Mouse (Mus musculus): ENCODE results near the gene Ntn5. TPM values are rescaled to one million over a fixed set of nuclear protein-coding genes. Genes with fewer than 3 reads are reported as not detected.

The Ntn5 gene
- under 1 TPM; 0.52 to 0.69 TPM for total RNA-seq (2021)
- long read RNA-seq, experiment 1: 0 reads
- long read RNA-seq, experiment 2, partial matches to known transcripts: 0 of 2 reads
- long read RNA-seq, experiment 2, other reads (novel, unspliced or antisense): 1 of 2 reads

DNA sequence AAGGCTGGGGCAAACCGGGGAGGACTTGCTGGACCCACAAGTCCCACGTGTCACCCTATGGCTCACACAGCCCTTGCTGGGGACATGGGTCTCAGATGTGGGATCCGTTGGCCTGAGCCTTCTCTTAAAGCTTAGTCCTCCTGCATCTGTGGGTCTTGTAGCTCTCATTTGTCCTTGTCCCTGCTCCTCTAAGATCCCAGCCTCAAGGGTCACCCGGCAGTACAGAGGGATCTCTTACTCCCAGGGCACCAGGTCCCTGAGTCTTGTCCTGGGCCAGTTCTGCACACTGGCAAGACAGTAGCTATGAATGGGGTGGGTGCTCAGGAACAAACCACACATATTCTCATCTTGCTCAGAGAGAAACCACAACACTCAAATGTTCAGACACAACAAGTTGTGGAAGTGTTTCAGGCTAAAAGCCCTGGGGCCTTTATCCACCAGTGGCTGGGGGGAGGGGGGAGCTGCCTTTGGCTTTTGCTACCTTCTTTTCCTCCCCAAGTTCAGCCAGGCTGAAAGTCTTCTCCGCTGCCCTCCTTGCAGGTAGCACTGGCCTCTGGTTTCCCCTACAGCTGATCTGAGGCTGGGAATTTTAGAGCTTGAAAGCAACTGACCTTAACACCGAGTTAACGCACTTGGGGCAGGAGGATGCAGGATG is at the start of gene Ntn5:
Ntn5 (plus strand) TSS at position 627 of the 655 bp plus-strand sequence.
- intact Hi-C loops (cut with DNase I): loop anchor here (2.0 kb wide), 1 partner anchor 37 kb away; no protein-coding TSS in a partner anchor
- DNase-seq: no peak

DNA sequence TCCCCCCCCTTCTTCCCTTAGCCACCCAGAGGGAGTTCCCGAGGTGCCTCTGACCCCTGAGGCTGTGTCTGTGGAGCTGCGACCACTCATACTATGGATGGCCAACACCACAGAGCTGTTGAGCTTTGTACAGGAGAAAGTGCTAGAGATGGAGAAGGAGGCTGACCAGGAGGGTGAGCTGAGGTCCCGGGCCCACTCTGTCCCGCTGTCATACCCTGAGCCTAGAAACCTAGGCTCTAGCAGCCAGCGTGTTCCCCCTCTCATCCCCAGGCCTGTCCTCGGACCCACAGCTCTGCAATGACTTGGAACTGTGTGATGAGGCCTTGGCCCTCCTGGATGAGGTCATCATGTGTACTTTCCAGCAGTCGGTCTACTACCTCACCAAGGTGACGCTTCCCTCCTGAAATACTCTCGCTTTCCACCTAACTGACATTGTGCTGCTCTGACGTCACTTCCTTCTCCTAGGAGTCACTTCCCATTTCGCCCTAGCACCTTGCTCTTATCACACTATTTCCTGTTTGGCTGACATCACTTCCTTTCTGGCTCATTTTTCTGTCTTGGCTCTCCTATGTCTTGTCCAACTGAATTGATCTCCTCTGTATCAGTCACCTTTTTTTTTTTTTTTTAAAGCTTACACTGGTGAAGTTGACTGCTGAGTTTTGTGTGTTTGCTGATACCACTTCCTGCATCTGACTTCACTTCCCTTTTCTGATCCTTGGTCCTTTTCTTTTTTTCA is 48.7 kb upstream of the Ntn5 start:
- no peak for DNase-seq
- intact Hi-C loops (cut with DNase I): no loop called here

DNA sequence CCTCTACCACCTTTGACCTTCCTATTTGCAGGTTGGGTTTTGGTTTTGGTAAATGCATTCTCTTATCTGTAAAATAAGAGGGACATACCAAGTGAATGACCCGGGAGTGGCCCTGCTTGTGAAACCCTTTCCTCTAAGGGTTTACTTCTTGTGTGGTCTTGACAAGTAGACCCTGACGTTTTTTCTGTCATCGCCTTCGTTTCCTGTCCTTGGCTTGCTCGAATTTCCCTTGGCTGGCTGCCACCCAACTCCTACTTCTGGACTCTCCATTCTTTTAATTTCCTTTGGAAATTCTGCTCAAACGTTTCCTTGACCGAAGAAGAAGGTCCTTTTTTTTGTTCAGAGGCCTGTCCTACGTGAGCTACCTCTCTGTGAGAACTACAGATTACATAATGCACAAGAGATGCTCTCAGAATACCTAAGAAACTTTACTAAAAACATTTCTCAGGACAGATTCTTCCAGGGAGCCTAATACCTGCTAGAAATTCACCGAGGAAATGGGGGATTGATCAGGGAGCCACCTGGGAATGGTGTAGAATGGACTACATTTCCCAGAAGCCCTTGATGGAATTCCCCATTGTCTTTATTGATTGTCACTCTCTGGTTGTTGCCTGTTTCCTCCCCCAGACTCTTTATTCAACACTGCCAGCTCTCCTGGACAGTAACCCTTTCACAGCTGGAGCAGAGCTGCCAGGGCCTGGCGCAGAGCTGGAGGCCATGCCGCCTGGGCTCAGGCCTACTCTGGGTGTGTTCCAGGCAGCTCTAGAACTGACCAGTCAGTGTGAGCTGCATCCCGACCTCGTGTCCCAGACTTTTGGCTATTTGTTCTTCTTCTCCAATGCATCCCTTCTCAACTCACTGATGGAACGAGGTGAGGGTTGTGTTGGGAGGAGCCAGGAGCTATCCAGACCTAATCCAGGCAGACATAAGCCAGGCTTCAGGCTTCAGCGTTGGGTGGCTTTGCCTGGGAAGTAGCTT is 47.8 kb upstream of the Ntn5 start:
- no peak for DNase-seq

DNA sequence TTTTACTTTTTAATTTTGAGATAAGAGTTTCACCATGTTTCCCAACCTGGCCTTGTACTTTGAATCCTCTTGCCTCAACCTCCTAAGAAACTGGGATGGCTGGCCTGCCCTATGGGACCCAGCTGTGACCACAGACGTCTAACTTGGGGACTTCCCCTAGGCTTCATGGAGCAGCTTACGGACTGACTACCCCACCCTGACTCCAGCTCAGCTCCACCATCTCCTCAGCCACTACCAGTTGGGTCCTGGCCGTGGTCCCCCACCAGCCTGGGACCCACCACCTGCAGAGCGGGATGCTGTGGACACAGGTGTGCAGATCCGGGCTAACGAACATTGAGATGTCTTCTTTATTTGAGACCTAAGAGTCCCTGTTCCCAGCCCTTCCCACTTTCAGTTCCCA is 46.1 kb upstream of the Ntn5 start:
- no peak for DNase-seq
- intact Hi-C loops (cut with DNase I): no loop called here

More for the DNA sequence above, 47.8 kb upstream of the Ntn5 start:
- intact Hi-C loops (cut with DNase I): no loop called here

DNA sequence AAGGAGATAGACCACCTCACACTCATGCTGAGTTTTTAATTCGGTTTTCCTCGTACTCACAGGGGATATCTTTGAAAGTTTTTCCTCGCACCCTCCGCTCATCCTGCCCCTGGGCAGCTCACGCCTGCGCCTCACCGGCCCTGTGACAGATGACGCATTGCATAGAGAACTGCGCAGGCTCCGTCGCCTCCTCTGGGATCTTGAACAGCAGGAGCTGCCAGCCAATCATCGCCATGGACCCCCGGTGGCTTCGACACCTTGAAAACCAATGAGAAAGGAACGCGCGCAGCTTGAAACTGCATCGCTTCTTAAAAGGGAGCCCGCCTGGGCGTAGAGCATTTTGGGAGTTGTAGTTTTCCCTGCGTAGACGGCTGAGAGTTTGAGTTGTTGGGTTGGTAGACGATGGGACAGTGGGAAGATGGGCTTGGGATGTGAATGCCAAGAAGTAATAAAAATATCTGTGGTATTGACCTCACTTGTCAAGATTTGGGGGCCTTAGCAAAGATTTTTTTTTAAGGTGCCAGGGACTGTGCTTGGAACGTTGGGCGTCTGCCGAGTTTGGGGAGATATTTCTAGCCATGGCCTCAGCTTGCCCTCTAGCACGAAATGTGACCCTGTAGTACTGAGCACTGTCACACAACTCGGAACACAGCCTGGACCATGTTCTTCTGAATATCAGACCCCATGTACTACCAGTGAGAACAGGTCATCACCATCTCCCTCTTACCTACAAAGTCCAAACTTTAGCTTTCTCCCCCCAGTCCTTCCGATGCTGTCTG is 45.0 kb upstream of the Ntn5 start:
- DNase-seq: peak; percentile 88 to 92
- intact Hi-C loops (cut with DNase I): no loop called here

DNA sequence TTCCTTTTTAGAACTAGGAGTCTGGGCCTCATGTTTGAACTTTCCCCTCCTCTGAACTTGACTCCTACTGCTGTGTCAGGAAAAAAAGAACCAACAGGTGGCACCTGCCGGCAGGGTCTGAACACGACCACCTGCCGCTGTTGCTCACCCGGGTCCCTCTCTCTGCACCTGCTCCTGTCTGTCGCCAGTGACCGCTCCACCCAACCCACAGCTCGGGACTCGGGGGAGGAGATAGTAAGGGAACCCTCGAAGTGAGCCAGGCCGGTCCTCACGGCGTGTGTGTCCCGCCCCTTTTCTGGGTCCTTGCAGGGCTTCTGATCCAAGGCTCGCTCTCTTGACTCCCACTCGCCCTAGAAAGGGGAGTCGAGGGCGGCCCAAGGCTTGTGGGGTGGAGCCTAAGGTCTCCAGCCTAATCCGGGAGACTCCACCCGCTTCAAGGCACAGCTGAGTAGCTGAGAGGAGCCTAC is 44.2 kb upstream of the Ntn5 start, which contains the start of gene Mamstr:
Mamstr (plus strand) TSS at position 417 of the 467 bp plus-strand sequence.
- intact Hi-C loops (cut with DNase I): no loop called here
- peak; percentile 57 to 75 for DNase-seq

DNA sequence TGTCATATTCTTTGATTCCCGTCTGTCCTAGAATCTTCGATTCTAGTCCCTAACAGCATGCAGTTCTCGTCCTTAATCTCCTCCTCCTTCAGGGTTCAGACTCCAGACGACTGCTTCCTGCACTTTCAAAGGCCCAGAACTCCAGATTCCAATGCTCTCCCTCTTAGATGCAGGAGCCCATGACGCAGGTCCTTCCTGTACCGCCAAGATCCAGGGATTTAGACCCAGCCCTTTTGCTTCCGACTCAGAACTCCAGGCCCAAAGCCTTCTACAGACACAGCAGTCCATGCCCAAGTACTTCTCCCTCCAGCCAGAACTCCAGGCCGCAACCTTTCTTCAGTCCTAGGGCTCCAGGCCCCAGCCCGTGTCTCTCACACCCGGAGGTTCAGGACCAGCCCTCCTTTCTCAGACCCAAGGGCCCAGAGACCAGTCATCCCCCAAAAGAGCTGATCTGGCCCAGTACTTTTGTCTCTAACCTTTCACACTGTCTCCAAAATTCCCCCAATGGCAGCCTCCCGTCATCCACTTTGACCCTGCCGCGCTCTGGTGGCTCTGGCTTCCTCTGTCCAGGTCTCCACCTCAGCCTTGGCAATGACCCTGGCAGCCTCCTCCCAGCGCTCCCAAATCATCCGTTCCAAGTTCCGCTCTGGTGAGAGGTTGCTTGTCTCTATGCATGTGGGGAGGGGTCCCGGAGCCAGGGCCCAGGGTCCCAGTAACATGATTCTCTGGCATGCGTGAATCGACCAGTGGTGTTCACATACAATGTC is 43.4 kb upstream of the Ntn5 start:
- intact Hi-C loops (cut with DNase I): no loop called here
- peak in 1 of 2 experiments; percentile 43 for DNase-seq

DNA sequence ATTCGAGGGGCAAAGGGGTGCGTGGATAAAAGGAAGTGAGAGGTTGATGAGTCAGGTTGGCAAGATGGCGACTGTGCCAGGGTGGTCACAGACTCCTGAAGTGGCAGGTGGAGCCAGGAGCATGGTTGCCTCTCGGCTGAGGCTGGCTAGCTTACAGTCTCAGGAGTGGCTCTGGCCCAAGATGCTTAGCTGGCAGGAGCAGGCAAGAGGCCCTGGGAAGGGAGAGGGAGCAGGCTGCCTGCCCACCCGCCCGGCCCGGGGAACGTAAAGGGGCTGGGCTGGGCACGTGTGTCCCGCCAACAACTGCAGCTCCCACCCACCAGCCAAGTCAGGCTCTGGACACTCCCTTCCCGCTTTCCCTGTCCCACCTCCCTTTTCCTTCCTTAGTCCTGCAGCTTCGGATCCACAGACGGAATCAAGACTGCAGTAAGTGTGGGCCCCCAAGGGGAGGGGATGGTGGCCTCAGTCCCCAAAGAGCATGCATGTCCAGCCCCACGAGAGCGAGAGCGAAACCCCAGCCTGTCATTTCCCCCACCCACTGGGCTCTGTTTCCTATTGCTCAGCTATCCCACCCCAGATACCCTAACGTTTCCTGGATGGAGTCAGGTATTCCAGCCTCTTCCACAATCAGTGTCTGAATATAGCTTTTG is 42.3 kb upstream of the Ntn5 start:
- peak; percentile 48 to 60 for DNase-seq
- intact Hi-C loops (cut with DNase I): no loop called here

DNA sequence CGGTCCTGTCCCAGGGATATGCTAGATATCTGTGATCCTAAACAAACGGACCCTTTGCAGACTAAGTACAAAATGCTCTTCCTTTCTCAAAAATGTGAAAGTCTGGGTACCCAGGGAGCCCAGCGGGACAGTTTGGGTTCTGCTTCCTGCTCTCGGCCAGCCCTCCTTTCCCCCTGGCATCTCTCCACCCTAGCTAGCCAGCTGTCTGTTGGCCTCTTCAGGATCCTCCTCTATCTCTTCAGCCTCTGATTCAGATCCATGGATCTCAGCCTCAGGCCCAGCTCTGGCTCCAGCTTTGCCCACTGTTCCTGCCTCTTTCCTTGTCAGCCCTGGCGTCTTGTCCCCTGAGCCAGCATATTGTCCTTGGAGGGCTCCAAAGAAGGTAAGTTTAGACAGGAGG is 41.7 kb upstream of the Ntn5 start:
- no peak for DNase-seq
- intact Hi-C loops (cut with DNase I): no loop called here

DNA sequence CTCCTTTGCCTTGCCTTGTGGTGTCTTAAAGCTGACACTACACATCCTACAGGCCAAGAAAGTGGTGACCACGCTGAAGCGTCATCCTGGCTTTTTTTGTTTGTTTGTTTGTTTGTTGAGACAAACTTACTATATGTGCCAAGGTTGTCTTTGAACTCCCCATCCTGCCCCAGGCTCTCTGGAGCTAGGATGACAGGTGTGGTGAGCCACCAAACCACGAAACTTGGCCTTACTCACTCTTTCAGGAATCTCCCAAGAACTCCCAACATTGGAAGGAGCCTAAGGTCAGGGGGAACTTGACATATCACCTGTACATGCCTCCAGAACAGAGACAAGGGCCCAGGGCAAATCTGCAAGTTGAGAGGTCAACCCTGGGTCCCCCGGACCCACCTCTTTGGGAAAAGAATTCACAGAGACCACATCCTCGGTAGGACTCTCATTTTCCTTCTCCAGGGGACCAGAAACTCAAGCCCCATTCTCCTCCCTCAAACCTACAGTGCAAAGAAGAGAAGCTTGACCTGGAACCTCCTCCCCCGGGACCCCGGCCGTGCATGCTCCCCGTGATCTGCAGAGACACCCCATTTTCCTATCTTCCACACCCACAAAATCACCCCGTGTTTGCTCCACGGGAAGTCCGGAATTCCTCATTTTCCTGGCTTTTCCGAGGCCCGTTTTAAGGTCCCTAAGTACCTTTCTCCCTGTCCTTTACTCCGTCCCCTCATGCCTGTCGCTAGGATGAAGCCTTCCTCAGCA is 41.1 kb upstream of the Ntn5 start:
- intact Hi-C loops (cut with DNase I): no loop called here
- no peak for DNase-seq

DNA sequence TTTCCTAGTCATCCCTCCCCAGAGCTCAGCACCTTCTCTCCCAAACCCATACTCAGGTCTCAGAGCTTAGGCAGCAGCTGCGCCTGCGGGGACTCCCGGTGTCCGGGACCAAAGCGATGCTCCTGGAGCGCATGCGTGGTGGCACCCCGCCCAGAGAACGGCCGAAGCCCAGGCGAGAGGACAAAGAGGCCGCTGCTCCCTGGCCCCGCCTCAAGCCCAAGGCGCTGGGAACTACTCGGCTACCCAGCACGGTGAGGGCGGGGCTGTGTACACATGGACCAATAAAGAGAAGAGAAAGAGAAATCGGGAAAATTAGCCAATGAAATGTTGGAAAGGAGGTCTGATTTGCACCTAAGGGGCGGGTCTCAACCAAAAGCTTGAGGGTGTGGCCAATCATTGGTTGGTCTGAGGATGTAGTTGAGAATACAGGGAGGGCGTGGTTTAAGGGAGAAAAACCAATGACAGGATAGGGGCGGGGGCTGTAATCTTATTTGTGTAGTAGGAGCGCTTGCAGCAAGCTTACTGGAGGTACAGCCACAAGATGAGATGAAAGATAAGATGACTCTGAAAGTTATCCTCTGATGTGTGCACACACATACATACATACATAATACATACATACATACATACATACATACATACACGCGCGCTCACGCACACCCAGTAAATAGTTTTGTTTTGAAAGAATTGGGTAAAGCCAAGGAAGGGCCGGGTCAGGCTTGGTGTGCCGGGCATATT is 40.2 kb upstream of the Ntn5 start:
- peak; percentile 88 to 97 for DNase-seq
- intact Hi-C loops (cut with DNase I): no loop called here

DNA sequence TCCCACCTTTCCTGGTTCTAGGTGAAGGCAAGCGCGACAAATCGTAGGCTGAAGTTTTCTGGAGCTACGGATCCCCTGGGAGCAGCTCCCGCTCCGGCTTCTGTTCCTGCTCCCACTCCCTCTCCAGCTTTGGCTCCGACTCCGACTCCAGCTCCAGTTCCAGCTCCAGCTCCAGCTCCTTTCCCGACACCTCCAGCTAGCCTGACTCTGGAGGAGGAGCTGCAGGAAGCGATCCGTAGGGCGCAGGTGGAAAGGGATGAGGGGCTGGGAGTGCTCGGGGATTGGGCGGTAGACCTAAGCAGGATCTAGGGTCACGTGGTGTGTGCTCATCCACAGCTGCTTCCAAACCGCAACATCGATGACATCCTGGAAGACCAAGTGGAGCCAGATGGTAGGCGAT is 39.6 kb upstream of the Ntn5 start:
- intact Hi-C loops (cut with DNase I): no loop called here
- no peak for DNase-seq

DNA sequence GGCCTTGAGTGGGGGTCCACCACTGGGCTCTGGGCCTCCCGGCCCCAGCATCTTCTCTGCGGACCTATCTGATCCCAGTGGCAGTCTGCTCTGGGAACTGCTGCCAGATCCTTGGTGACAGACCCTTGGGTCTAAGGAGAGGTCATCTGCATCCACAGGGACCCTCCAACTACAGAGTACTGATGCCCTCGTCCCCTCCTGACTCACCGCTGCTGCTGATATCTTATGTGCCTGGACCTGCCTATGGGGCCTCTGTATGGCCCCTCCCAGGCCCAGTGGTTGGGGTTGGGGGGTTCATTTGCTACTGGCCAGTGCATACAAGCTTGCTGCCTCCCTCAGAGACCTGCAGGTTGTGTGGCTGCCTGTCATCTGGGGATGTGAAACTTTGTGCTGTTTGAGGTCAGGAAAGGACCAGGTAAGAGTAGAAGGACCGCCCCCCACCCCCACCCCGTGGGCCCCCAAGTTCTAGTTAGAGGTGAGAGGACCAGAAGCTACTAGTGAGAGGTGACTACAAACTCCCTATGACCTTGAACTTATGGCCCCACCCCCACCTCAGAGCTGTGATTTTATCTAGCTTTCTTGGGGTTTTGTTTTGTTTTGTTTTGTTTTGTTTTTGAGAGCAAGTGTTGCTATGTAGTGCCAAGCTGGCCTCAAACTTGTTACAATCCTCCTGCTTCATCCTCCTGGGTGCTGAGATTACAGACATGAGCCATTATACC is 38.8 kb upstream of the Ntn5 start:
- DNase-seq: no peak
- intact Hi-C loops (cut with DNase I): no loop called here

DNA sequence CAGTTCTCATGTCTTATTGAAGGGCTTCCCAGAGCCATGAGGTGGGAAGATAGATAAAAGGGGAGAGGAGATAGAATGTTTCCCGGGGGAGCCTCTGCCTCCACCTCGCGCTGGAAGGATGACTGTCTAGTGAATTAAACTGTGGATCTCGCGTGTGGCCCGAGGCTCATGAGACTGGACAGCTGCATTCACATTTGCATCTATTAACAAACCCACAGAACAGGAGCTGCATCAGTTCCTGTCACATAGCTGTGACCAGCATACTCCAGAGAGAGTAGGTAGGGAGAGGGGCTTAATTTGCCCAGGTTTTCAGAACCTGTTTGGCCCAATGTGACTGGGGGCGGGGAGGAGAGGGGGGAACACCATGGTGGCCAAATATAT is 38.2 kb upstream of the Ntn5 start:
- intact Hi-C loops (cut with DNase I): no loop called here
- DNase-seq: no peak

DNA sequence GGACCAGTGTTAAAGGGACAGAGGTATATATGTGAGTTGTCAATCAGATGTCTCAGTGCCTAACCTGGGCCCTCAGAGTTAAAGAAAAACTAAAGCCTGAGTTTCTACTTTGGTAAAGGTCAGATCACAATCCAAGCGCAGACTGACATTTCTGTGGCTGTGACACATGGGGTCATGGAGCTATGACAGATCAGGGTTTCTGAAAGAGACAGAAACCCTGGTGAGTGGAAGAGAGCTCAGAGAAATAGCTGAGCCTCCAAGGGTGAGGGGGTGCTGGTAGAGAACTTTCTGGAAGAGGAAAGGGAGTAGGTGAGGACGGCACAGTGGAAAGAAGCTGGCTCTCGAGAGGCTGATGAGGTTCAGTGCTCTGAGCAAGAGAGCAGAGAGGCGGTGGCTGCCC is 37.2 kb upstream of the Ntn5 start:
- no peak for DNase-seq
- intact Hi-C loops (cut with DNase I): loop anchor here (2.0 kb wide), 1 partner anchor 36 kb away; no protein-coding TSS in a partner anchor

DNA sequence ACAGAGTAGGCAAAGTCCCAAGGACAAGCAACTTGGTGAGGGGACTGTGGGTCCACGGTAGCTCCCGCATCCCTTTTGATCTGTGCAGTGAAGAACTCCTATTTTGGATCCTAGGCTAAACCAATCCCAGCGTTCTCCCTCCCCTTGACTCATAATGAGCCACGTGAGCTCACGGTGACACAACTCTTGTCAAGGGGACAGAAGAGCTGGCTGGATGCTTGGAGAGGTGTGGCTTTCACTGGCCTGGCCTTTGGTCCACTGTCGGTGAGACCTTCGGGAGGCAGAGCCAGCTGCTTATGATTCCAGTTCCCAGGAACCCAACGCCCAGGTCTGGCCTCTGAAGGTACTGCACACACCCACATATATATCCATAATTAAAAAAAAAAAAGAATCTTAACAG is 34.5 kb upstream of the Ntn5 start:
- intact Hi-C loops (cut with DNase I): no loop called here
- DNase-seq: peak in 1 of 2 experiments; percentile 48
